ENCODE assay signal across 25 mouse cellular contexts in the genomic region with DNA sequence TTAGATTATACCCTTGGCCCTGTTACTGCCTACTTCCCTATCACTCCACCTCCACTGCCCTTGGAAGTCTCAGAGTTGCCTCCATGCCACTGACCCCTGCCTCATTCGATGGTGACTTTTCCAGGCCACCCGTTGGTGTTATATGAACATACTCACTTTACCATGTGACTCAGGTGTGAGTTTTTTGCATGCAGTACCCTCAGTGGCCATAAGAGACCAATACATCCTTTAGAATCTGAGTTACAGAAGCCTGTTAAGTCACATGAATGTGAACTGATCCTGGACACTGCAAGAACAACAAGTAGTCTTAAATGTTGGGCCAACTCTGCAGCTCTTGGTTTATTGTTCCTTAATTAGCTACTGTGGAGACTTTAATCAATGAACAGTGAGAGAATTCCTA.
DNase-seq lines count a peak whose midpoint lies in the region; TF ChIP-seq lines count a peak whose summit lies in the region.
"Had no signal": no experiment of that assay in that cellular context is flagged by ENCODE, and none has a peak within 500 bp of the region (broad histone marks: within the 10 kb centered on the region; RNA-seq: fewer than 3 reads in every experiment).

No protein-coding gene starts in this region.

- TF ChIP-seq CTCF in layer of hippocampus, adult 2 months (conservative IDR thresholded peaks at IDR 0.05): peak; percentile 24
- TF ChIP-seq CTCF in CH12.LX (conservative IDR thresholded peaks at IDR 0.05 in 1 of 2, IDR thresholded peaks at IDR 0.05 in 1 of 2; ENCODE audit: low read depth in 2 of 2, low read length in 2 of 2) (no peak), E14TG2a.4 (conservative IDR thresholded peaks at IDR 0.05; ENCODE audit: low read length) (peak; percentile 35)

- H3K79me2 ChIP-seq in CH12.LX (replicated peaks; ENCODE audit: control insufficient read depth, extremely low read depth, insufficient read depth, poor library complexity, severe bottlenecking): no peaks in the 10 kb centered on the region

- no peak overlapping the region for H3K4me2 ChIP-seq in CH12.LX (ENCODE audit: insufficient read depth, low read depth, poor library complexity, severe bottlenecking)
- H3K4me2 ChIP-seq: embryonic facial prominence, embryonic 12.5 days; embryonic facial prominence, embryonic 15.5 days; heart, embryonic 12.5 days; heart, embryonic 15.5 days; hindbrain, embryonic 12.5 days; hindbrain, embryonic 15.5 days; intestine, embryonic 15.5 days had no signal

- H3K36me3 ChIP-seq in CH12.LX (replicated peaks in 1 of 2; ENCODE audit: control insufficient read depth in 1 of 2, insufficient read depth in 1 of 2, low read length in 1 of 2) (no peaks in the 10 kb centered on the region), E14TG2a.4 (ENCODE audit: insufficient read depth, low read length) (no peaks in the 10 kb centered on the region)
- no peaks in the 10 kb centered on the region for H3K36me3 ChIP-seq in limb, embryonic 10.5 days
- H3K36me3 ChIP-seq: embryonic facial prominence, embryonic 12.5 days; embryonic facial prominence, embryonic 15.5 days; heart, embryonic 12.5 days; heart, embryonic 15.5 days; hindbrain, embryonic 12.5 days; hindbrain, embryonic 15.5 days; intestine, embryonic 15.5 days had no signal

- no peak overlapping the region for H3K27ac ChIP-seq in layer of hippocampus, adult 2 months
- H3K27ac ChIP-seq in CH12.LX (ENCODE audit: insufficient read depth, low read depth): no peak overlapping the region
- H3K27ac ChIP-seq in limb, embryonic 10.5 days: no peak overlapping the region
- H3K27ac ChIP-seq: embryonic facial prominence, embryonic 12.5 days; embryonic facial prominence, embryonic 15.5 days; heart, embryonic 15.5 days; hindbrain, embryonic 12.5 days; hindbrain, embryonic 15.5 days; intestine, embryonic 15.5 days had no signal

- H3K9ac ChIP-seq in CH12.LX (ENCODE audit: insufficient read depth, low read depth): no peak overlapping the region
- H3K9ac ChIP-seq: embryonic facial prominence, embryonic 12.5 days; embryonic facial prominence, embryonic 15.5 days; forebrain, postnatal 0 days; heart, embryonic 12.5 days; heart, embryonic 15.5 days; hindbrain, embryonic 12.5 days; hindbrain, embryonic 15.5 days; intestine, embryonic 15.5 days had no signal

- no peaks in the 10 kb centered on the region for H3K27me3 ChIP-seq in CH12.LX (replicated peaks)
- no peaks in the 10 kb centered on the region for H3K27me3 ChIP-seq in E14TG2a.4 (ENCODE audit: insufficient read depth, low read length)
- H3K27me3 ChIP-seq in limb, embryonic 10.5 days (ENCODE audit: low read depth, poor library complexity, severe bottlenecking): no peaks in the 10 kb centered on the region
- H3K27me3 ChIP-seq: embryonic facial prominence, embryonic 12.5 days; embryonic facial prominence, embryonic 15.5 days; heart, embryonic 12.5 days; heart, embryonic 15.5 days; hindbrain, embryonic 12.5 days; hindbrain, embryonic 15.5 days; intestine, embryonic 15.5 days had no signal

- no peak for TF ChIP-seq RAD21 in CH12.LX (IDR thresholded peaks at IDR 0.05; ENCODE audit: low read depth, low read length)

- whole genome bisulfite sequencing in limb, embryonic 10.5 days: 84% methylated on average over 2 of the region's 2 CpGs

- no peak for TF ChIP-seq POLR2A in CH12.LX (IDR thresholded peaks at IDR 0.05; ENCODE audit: low read depth, low read length)

- dilution Hi-C loops in CH12.LX (cut with MboI; ENCODE audit: extremely low pct_ligation_motif_present, extremely low pct_unique_long_range_greater_than_20kb, low sequenced_read_pairs): no loop called here

- in situ Hi-C loops in CH12.LX (cut with MboI; ENCODE audit: low pct_ligation_motif_present, low pct_unique_long_range_greater_than_20kb, low sequenced_read_pairs): loop anchor here (25.0 kb wide), 1 partner anchor 134 kb away; no protein-coding TSS in a partner anchor

- H3K4me1 ChIP-seq in CH12.LX (ENCODE audit: control insufficient read depth in 1 of 2, insufficient read depth in 2 of 2): no peaks in the 10 kb centered on the region
- H3K4me1 ChIP-seq in E14TG2a.4 (replicated peaks; ENCODE audit: low read depth, low read length): peaks cover 12% of the 10 kb centered on the region
- H3K4me1 ChIP-seq in limb, embryonic 10.5 days: no peaks in the 10 kb centered on the region
- H3K4me1 ChIP-seq: embryonic facial prominence, embryonic 12.5 days; embryonic facial prominence, embryonic 15.5 days; heart, embryonic 12.5 days; heart, embryonic 15.5 days; hindbrain, embryonic 12.5 days; hindbrain, embryonic 15.5 days; intestine, embryonic 15.5 days had no signal

- no peak overlapping the region for H3K4me3 ChIP-seq in layer of hippocampus, adult 2 months
- no peak overlapping the region for H3K4me3 ChIP-seq in CH12.LX (replicated peaks in 1 of 3; ENCODE audit: low read depth in 2 of 3, low read length in 2 of 3, poor library complexity in 1 of 3)
- no peak overlapping the region for H3K4me3 ChIP-seq in E14TG2a.4 (replicated peaks; ENCODE audit: low read length)
- H3K4me3 ChIP-seq in limb, embryonic 10.5 days: no peak overlapping the region
- H3K4me3 ChIP-seq: embryonic facial prominence, embryonic 12.5 days; embryonic facial prominence, embryonic 15.5 days; heart, embryonic 12.5 days; heart, embryonic 15.5 days; hindbrain, embryonic 12.5 days; hindbrain, embryonic 15.5 days; intestine, embryonic 15.5 days had no signal

- no peak for TF ChIP-seq EP300 in CH12.LX (IDR thresholded peaks at IDR 0.05; ENCODE audit: low read length)

- no peak for DNase-seq in layer of hippocampus, adult 2 months (ENCODE audit: low spot score in 2 of 2)
- no peak for DNase-seq in layer of hippocampus, postnatal 36 days
- DNase-seq in CH12.LX (ENCODE audit: extremely low read depth) (peak; percentile 0), R1 (ENCODE audit: low read depth, low spot score) (peak; percentile 65)
- no peak for DNase-seq in limb, embryonic 10.5 days (ENCODE audit: low spot score)
- no peak for DNase-seq in embryo, embryonic 10.5 days (ENCODE audit: low spot score)
- no peak for DNase-seq in ovary, adult 18-20 months (ENCODE audit: low spot score)
- DNase-seq: adrenal gland, adult 2 months; adrenal gland, postnatal 25 days; cerebellum, adult 11-12 months; cerebellum, adult 8-10 months; cerebellum, postnatal 10 days; forebrain, postnatal 0 days; gastrocnemius, postnatal 25 days; heart, adult 18-20 months; heart, postnatal 10 days; heart, postnatal 4 days had no signal

- peaks cover 2% of the 10 kb centered on the region for H3K9me3 ChIP-seq in CH12.LX (replicated peaks; ENCODE audit: low read length)
- H3K9me3 ChIP-seq in E14TG2a.4 (ENCODE audit: low read length): no peaks in the 10 kb centered on the region
- no peaks in the 10 kb centered on the region for H3K9me3 ChIP-seq in limb, embryonic 10.5 days (replicated peaks)
- H3K9me3 ChIP-seq: embryonic facial prominence, embryonic 12.5 days; embryonic facial prominence, embryonic 15.5 days; heart, embryonic 12.5 days; heart, embryonic 15.5 days; hindbrain, embryonic 12.5 days; hindbrain, embryonic 15.5 days; intestine, embryonic 15.5 days had no signal

TF ChIP-seq in CH12.LX, 34 proteins besides CTCF, POLR2A, EP300 and RAD21:
- TF ChIP-seq UBTF (IDR thresholded peaks at IDR 0.05; ENCODE audit: low read depth, low read length): no peak
- TF ChIP-seq MXI1 (IDR thresholded peaks at IDR 0.05; ENCODE audit: low read depth, low read length): no peak
- no peak for TF ChIP-seq E2F4 (IDR thresholded peaks at IDR 0.05; ENCODE audit: insufficient replicate concordance, low read depth, low read length)
- no peak for TF ChIP-seq USF1 (IDR thresholded peaks at IDR 0.05; ENCODE audit: low read depth, low read length)
- TF ChIP-seq NELFE (IDR thresholded peaks at IDR 0.05; ENCODE audit: low read depth, low read length): no peak
- no peak for TF ChIP-seq IRF4 (IDR thresholded peaks at IDR 0.05; ENCODE audit: low read depth, low read length)
- TF ChIP-seq TCF12 (IDR thresholded peaks at IDR 0.05; ENCODE audit: low read depth, low read length): no peak
- TF ChIP-seq SMC3 (IDR thresholded peaks at IDR 0.05; ENCODE audit: low read depth, low read length): no peak

Comparison
In these comparisons a context has a peak if more than half of its experiments do, and no peak if none do; other contexts are left out.
1. DNase-seq: peak in CH12.LX (single experiment) and R1 (single experiment); none in layer of hippocampus, adult 2 months (0 of 2), layer of hippocampus, postnatal 36 days (0 of 2), limb, embryonic 10.5 days (single experiment), embryo, embryonic 10.5 days (single experiment) and ovary, adult 18-20 months (single experiment).
2. CTCF ChIP-seq: peak in layer of hippocampus, adult 2 months (single experiment) and E14TG2a.4 (single experiment); none in CH12.LX (0 of 2).